Mouse (Mus musculus): ENCODE measurements around the gene Birc3. TPM values are rescaled to one million over a fixed set of nuclear protein-coding genes. Genes with fewer than 3 reads are reported as not detected.

Gene Birc3
- 1.9 and 2.0 TPM in 2 replicates for polyA plus RNA-seq (2015; fragmentation: Nextera tagmentation; extraction: Ambion mirVana)

- WGBS, result 10% methylated on average over 26 of the region's 26 CpGs
These were observed at the start of gene Birc3 for GRCm38 (mm10) chr9:7872775-7873439. Gene Birc3 (minus strand): TSS chr9:7873186.

GRCm38 (mm10) chr9:7914925-7915324, 41.9 kb upstream of the Birc3 start:
- peak overlapping the region; percentile 55 for H3K4me2 ChIP-seq (ENCODE audit: low read length)
- H3K9ac ChIP-seq (replicated peaks; ENCODE audit: low read depth, low read length), result no peak overlapping the region
- H3K4me1 ChIP-seq (replicated peaks; ENCODE audit: control insufficient read depth, insufficient read depth, low read length), result 0 out of 2 replicates have a peak, but pooled peaks cover 3% of the 10 kb centered on the region
- no peak overlapping the region for H3K27ac ChIP-seq (ENCODE audit: low read length)
- peak; percentile 22 for ATAC-seq
- WGBS, result 59% methylated on average over 8 of the region's 8 CpGs
- no peaks in the 10 kb centered on the region for H3K36me3 ChIP-seq (ENCODE audit: control insufficient read depth, insufficient read depth)
- no peaks in the 10 kb centered on the region for H3K27me3 ChIP-seq (replicated peaks; ENCODE audit: control insufficient read depth, insufficient read depth, low read length)
- no peaks in the 10 kb centered on the region for H3K9me3 ChIP-seq (ENCODE audit: control insufficient read depth, low read length)
- no peak overlapping the region for H3K4me3 ChIP-seq (replicated peaks; ENCODE audit: low read length)

More at GRCm38 (mm10) chr9:7872775-7873439, at the start of gene Birc3:
- peaks cover 6% of the 10 kb centered on the region for H3K4me1 ChIP-seq (replicated peaks; ENCODE audit: control insufficient read depth, insufficient read depth, low read length)
- H3K9me3 ChIP-seq (ENCODE audit: control insufficient read depth, low read length), result no peaks in the 10 kb centered on the region
- H3K4me2 ChIP-seq (ENCODE audit: low read length), result peak within 1 kb of the TSS; percentile 81
- H3K36me3 ChIP-seq (ENCODE audit: control insufficient read depth, insufficient read depth), result no peaks in the 10 kb centered on the region
- no peak within 1 kb of the TSS for H3K27ac ChIP-seq (ENCODE audit: low read length)
- ATAC-seq, result peak; percentile 79
- H3K27me3 ChIP-seq (replicated peaks; ENCODE audit: control insufficient read depth, insufficient read depth, low read length), result no peaks in the 10 kb centered on the region
- peak within 1 kb of the TSS; percentile 46 for H3K4me3 ChIP-seq (replicated peaks; ENCODE audit: low read length)
- H3K9ac ChIP-seq (replicated peaks; ENCODE audit: low read depth, low read length), result peak within 1 kb of the TSS; percentile 60

- Histone ChIP-seq H3K36me3 (ENCODE audit: control insufficient read depth, insufficient read depth) (no peaks in the 10 kb centered on the region), H3K9me3 (ENCODE audit: control insufficient read depth, low read length) (no peaks in the 10 kb centered on the region), H3K4me1 (replicated peaks; ENCODE audit: control insufficient read depth, insufficient read depth, low read length) (0 out of 2 replicates have a peak, but pooled peaks cover 3% of the 10 kb centered on the region), H3K4me3 (replicated peaks; ENCODE audit: low read length) (peak overlapping the region; percentile 33), H3K27ac (ENCODE audit: low read length) (no peak overlapping the region), H3K4me2 (ENCODE audit: low read length) (peak overlapping the region; percentile 55), H3K27me3 (replicated peaks; ENCODE audit: control insufficient read depth, insufficient read depth, low read length) (no peaks in the 10 kb centered on the region), H3K9ac (replicated peaks; ENCODE audit: low read depth, low read length) (no peak overlapping the region)
- ATAC-seq, result peak; percentile 94
- 3% methylated on average over 11 of the region's 11 CpGs for WGBS
These were observed 41.5 kb upstream of the Birc3 start for GRCm38 (mm10) chr9:7914487-7914886.

GRCm38 (mm10) chr9:7913953-7914352, 41.0 kb upstream of the Birc3 start:
- Histone ChIP-seq H3K36me3 (ENCODE audit: control insufficient read depth, insufficient read depth) (no peaks in the 10 kb centered on the region), H3K27ac (ENCODE audit: low read length) (no peak overlapping the region), H3K4me3 (replicated peaks; ENCODE audit: low read length) (peak overlapping the region; percentile 33), H3K27me3 (replicated peaks; ENCODE audit: control insufficient read depth, insufficient read depth, low read length) (no peaks in the 10 kb centered on the region), H3K9ac (replicated peaks; ENCODE audit: low read depth, low read length) (0 out of 2 replicates have a peak overlapping the region, but pooled peaks have one; percentile 28), H3K4me1 (replicated peaks; ENCODE audit: control insufficient read depth, insufficient read depth, low read length) (0 out of 2 replicates have a peak, but pooled peaks cover 3% of the 10 kb centered on the region), H3K9me3 (ENCODE audit: control insufficient read depth, low read length) (no peaks in the 10 kb centered on the region), H3K4me2 (ENCODE audit: low read length) (peak overlapping the region; percentile 55)
- peak; percentile 32; the same call in 1 of the 2 replicates for ATAC-seq
- WGBS, result 46% methylated on average over 19 of the region's 19 CpGs

GRCm38 (mm10) chr9:7907351-7907985, 34.5 kb upstream of the Birc3 start:
- Histone ChIP-seq H3K4me2 (ENCODE audit: low read length) (no peak overlapping the region), H3K4me3 (replicated peaks; ENCODE audit: low read length) (no peak overlapping the region), H3K27me3 (replicated peaks; ENCODE audit: control insufficient read depth, insufficient read depth, low read length) (no peaks in the 10 kb centered on the region), H3K9ac (replicated peaks; ENCODE audit: low read depth, low read length) (no peak overlapping the region), H3K4me1 (replicated peaks; ENCODE audit: control insufficient read depth, insufficient read depth, low read length) (no peaks in the 10 kb centered on the region), H3K27ac (ENCODE audit: low read length) (no peak overlapping the region), H3K36me3 (ENCODE audit: control insufficient read depth, insufficient read depth) (no peaks in the 10 kb centered on the region), H3K9me3 (ENCODE audit: control insufficient read depth, low read length) (no peaks in the 10 kb centered on the region)
- ATAC-seq, result no peak
- 86% methylated on average over 2 of the region's 2 CpGs for WGBS

- Histone ChIP-seq H3K9ac (replicated peaks; ENCODE audit: low read depth, low read length) (no peak overlapping the region), H3K27ac (ENCODE audit: low read length) (no peak overlapping the region), H3K4me3 (replicated peaks; ENCODE audit: low read length) (no peak overlapping the region), H3K27me3 (replicated peaks; ENCODE audit: control insufficient read depth, insufficient read depth, low read length) (no peaks in the 10 kb centered on the region), H3K4me2 (ENCODE audit: low read length) (no peak overlapping the region), H3K9me3 (ENCODE audit: control insufficient read depth, low read length) (no peaks in the 10 kb centered on the region), H3K4me1 (replicated peaks; ENCODE audit: control insufficient read depth, insufficient read depth, low read length) (no peaks in the 10 kb centered on the region), H3K36me3 (ENCODE audit: control insufficient read depth, insufficient read depth) (no peaks in the 10 kb centered on the region)
- 76% methylated on average over 1 of the region's 1 CpGs for WGBS
- no peak for ATAC-seq
These were observed 33.6 kb upstream of the Birc3 start for GRCm38 (mm10) chr9:7906564-7906963.

GRCm38 (mm10) chr9:7903825-7904224, 30.8 kb upstream of the Birc3 start:
- no peak overlapping the region for H3K9ac ChIP-seq (replicated peaks; ENCODE audit: low read depth, low read length)
- H3K36me3 ChIP-seq (ENCODE audit: control insufficient read depth, insufficient read depth), result no peaks in the 10 kb centered on the region
- no peak for ATAC-seq
- H3K9me3 ChIP-seq (ENCODE audit: control insufficient read depth, low read length), result no peaks in the 10 kb centered on the region
- no peaks in the 10 kb centered on the region for H3K4me1 ChIP-seq (replicated peaks; ENCODE audit: control insufficient read depth, insufficient read depth, low read length)
- no peak overlapping the region for H3K4me2 ChIP-seq (ENCODE audit: low read length)
- no peaks in the 10 kb centered on the region for H3K27me3 ChIP-seq (replicated peaks; ENCODE audit: control insufficient read depth, insufficient read depth, low read length)
- no peak overlapping the region for H3K27ac ChIP-seq (ENCODE audit: low read length)
- no peak overlapping the region for H3K4me3 ChIP-seq (replicated peaks; ENCODE audit: low read length)
- 80% methylated on average over 5 of the region's 5 CpGs for WGBS

GRCm38 (mm10) chr9:7903262-7903661, 30.3 kb upstream of the Birc3 start:
- H3K36me3 ChIP-seq (ENCODE audit: control insufficient read depth, insufficient read depth), result no peaks in the 10 kb centered on the region
- H3K27ac ChIP-seq (ENCODE audit: low read length), result no peak overlapping the region

GRCm38 (mm10) chr9:7902311-7902710, 29.3 kb upstream of the Birc3 start:
- Histone ChIP-seq H3K4me1 (replicated peaks; ENCODE audit: control insufficient read depth, insufficient read depth, low read length) (no peaks in the 10 kb centered on the region), H3K36me3 (ENCODE audit: control insufficient read depth, insufficient read depth) (no peaks in the 10 kb centered on the region), H3K9me3 (ENCODE audit: control insufficient read depth, low read length) (no peaks in the 10 kb centered on the region), H3K4me3 (replicated peaks; ENCODE audit: low read length) (no peak overlapping the region), H3K4me2 (ENCODE audit: low read length) (no peak overlapping the region), H3K27me3 (replicated peaks; ENCODE audit: control insufficient read depth, insufficient read depth, low read length) (no peaks in the 10 kb centered on the region), H3K27ac (ENCODE audit: low read length) (no peak overlapping the region), H3K9ac (replicated peaks; ENCODE audit: low read depth, low read length) (no peak overlapping the region)
- no peak for ATAC-seq
- 45% methylated on average over 7 of the region's 7 CpGs for WGBS

More at GRCm38 (mm10) chr9:7903262-7903661, 30.3 kb upstream of the Birc3 start:
- H3K4me1 ChIP-seq (replicated peaks; ENCODE audit: control insufficient read depth, insufficient read depth, low read length), result no peaks in the 10 kb centered on the region
- 93% methylated on average over 2 of the region's 2 CpGs for WGBS
- H3K4me3 ChIP-seq (replicated peaks; ENCODE audit: low read length), result no peak overlapping the region
- ATAC-seq, result no peak
- no peak overlapping the region for H3K4me2 ChIP-seq (ENCODE audit: low read length)
- H3K27me3 ChIP-seq (replicated peaks; ENCODE audit: control insufficient read depth, insufficient read depth, low read length), result no peaks in the 10 kb centered on the region
- no peak overlapping the region for H3K9ac ChIP-seq (replicated peaks; ENCODE audit: low read depth, low read length)
- no peaks in the 10 kb centered on the region for H3K9me3 ChIP-seq (ENCODE audit: control insufficient read depth, low read length)
